ENCODE assay signal across 8 mouse cellular contexts in the genomic region with DNA sequence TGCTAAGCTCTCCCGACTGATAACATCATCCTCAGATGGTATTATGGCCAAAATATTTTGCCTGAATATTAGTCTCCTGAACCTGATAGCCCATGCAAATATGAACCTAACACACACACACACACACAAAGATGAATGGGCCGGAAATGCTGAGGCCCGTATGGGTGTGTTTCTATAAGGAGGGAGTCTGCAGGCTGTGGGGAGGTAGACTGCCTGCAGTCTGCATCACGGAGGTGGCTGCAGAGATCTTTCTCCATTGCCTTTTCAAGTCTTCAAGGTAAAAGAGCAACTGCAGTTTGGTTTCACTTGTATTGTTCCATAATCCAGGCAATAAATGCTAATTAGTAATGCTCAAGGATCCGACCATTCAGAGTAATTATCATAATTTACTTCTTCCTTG.
DNase-seq lines count a peak whose midpoint lies in the region; ATAC-seq and TF ChIP-seq lines count a peak whose summit lies in the region.

No protein-coding gene starts in this region.

- no peak for TF ChIP-seq CTCF in cortical plate, adult 2 months (IDR thresholded peaks at IDR 0.05; ENCODE audit: extremely low read depth, insufficient read depth, low read length)

- no peak for DNase-seq in heart, postnatal 14 days
- DNase-seq in hindbrain, embryonic 11.5 days (ENCODE audit: low spot score): no peak
- DNase-seq in spleen, postnatal 14 days (ENCODE audit: low spot score in 2 of 2): no peak
- DNase-seq in testis, postnatal 14 days (ENCODE audit: low spot score): no peak
- no peak for DNase-seq in Muller cell, postnatal 12 days (ENCODE audit: inconsistent ontology term)

- TF ChIP-seq POLR2A in cortical plate, adult 2 months (IDR thresholded peaks at IDR 0.05; ENCODE audit: extremely low read depth, insufficient read depth, low read length): no peak

- peaks cover 37% of the 10 kb centered on the region for H3K4me1 ChIP-seq in heart, embryonic 15.5 days (replicated peaks)
- H3K4me1 ChIP-seq in cortical plate, adult 2 months (ENCODE audit: control insufficient read depth, insufficient read depth, low read length): peaks cover 13% of the 10 kb centered on the region
- no peaks in the 10 kb centered on the region for H3K4me1 ChIP-seq in hindbrain, embryonic 11.5 days (replicated peaks; ENCODE audit: control insufficient read depth, insufficient read depth, low read length)
- H3K4me1 ChIP-seq in midbrain, embryonic 16.5 days (ENCODE audit: control insufficient read depth, insufficient read depth, low read length): peaks cover 25% of the 10 kb centered on the region

- 62% methylated on average over 5 of the region's 5 CpGs for WGBS in heart, embryonic 15.5 days
- WGBS in hindbrain, embryonic 11.5 days: 65% methylated on average over 5 of the region's 5 CpGs
- 3% methylated on average over 5 of the region's 5 CpGs for WGBS in midbrain, embryonic 16.5 days

- H3K9ac ChIP-seq in heart, embryonic 15.5 days: no peak overlapping the region
- H3K9ac ChIP-seq in hindbrain, embryonic 11.5 days (ENCODE audit: low read depth, low read length): peak overlapping the region; percentile 56
- H3K9ac ChIP-seq in midbrain, embryonic 16.5 days (ENCODE audit: low read depth, low read length): peak overlapping the region; percentile 90

- H3K27ac ChIP-seq in heart, embryonic 15.5 days: peak overlapping the region; percentile 36; the same call in 1 of the 2 replicates
- H3K27ac ChIP-seq in cortical plate, adult 2 months (ENCODE audit: insufficient read depth, low read length): peak overlapping the region; percentile 92
- peak overlapping the region; percentile 68 for H3K27ac ChIP-seq in hindbrain, embryonic 11.5 days (ENCODE audit: low read depth, low read length)
- peak overlapping the region; percentile 99 for H3K27ac ChIP-seq in midbrain, embryonic 16.5 days (ENCODE audit: low read length)

- no peaks in the 10 kb centered on the region for H3K27me3 ChIP-seq in heart, embryonic 15.5 days
- H3K27me3 ChIP-seq in hindbrain, embryonic 11.5 days (ENCODE audit: control insufficient read depth, insufficient read depth, low read length): no peaks in the 10 kb centered on the region
- no peaks in the 10 kb centered on the region for H3K27me3 ChIP-seq in midbrain, embryonic 16.5 days (ENCODE audit: control insufficient read depth, insufficient read depth, low read depth, low read length)

- peak overlapping the region; percentile 17; the same call in 1 of the 2 replicates for H3K4me2 ChIP-seq in heart, embryonic 15.5 days
- peak overlapping the region; percentile 32 for H3K4me2 ChIP-seq in hindbrain, embryonic 11.5 days (replicated peaks; ENCODE audit: low read depth, low read length)
- peak overlapping the region; percentile 96 for H3K4me2 ChIP-seq in midbrain, embryonic 16.5 days (ENCODE audit: low read length)

- no peak for ATAC-seq in heart, embryonic 15.5 days (replicated peaks; ENCODE audit: insufficient number of reproducible peaks, insufficient read depth, low FRiP score, low read depth)
- no peak for ATAC-seq in hindbrain, embryonic 11.5 days (ENCODE audit: low FRiP score)
- no peak for ATAC-seq in midbrain, embryonic 16.5 days

- no peak overlapping the region for H3K4me3 ChIP-seq in heart, embryonic 15.5 days
- peak overlapping the region; percentile 25; the same call in 1 of the 2 replicates for H3K4me3 ChIP-seq in cortical plate, adult 2 months (ENCODE audit: insufficient read depth, low read length)
- H3K4me3 ChIP-seq in hindbrain, embryonic 11.5 days (ENCODE audit: low read depth, low read length): peak overlapping the region; percentile 23
- peak overlapping the region; percentile 52 for H3K4me3 ChIP-seq in midbrain, embryonic 16.5 days (ENCODE audit: low read depth, low read length)

- H3K36me3 ChIP-seq in heart, embryonic 15.5 days: peaks cover 11% of the 10 kb centered on the region; the same call in 1 of the 2 replicates
- H3K36me3 ChIP-seq in hindbrain, embryonic 11.5 days (ENCODE audit: control insufficient read depth, insufficient read depth, low read length): peaks cover 9% of the 10 kb centered on the region
- H3K36me3 ChIP-seq in midbrain, embryonic 16.5 days (ENCODE audit: control insufficient read depth, insufficient read depth, low read length): peaks cover 8% of the 10 kb centered on the region

- no peaks in the 10 kb centered on the region for H3K9me3 ChIP-seq in heart, embryonic 15.5 days (replicated peaks)
- no peaks in the 10 kb centered on the region for H3K9me3 ChIP-seq in hindbrain, embryonic 11.5 days (ENCODE audit: control insufficient read depth, low read length)
- no peaks in the 10 kb centered on the region for H3K9me3 ChIP-seq in midbrain, embryonic 16.5 days (replicated peaks; ENCODE audit: control insufficient read depth, low read length, poor library complexity, severe bottlenecking)

- intact Hi-C loops in heart, postnatal 14 days (cut with DNase I): no loop called here

Comparison
In these comparisons a context has a peak if more than half of its experiments do, and no peak if none do; other contexts are left out.
1. H3K27ac ChIP-seq: peak in every context shown above with its lines; median percentile 99 in midbrain, embryonic 16.5 days; 92 in cortical plate, adult 2 months; 68 in hindbrain, embryonic 11.5 days; 36 in heart, embryonic 15.5 days.
2. H3K4me2 ChIP-seq: peak in every context shown above with its lines; median percentile 96 in midbrain, embryonic 16.5 days; 32 in hindbrain, embryonic 11.5 days; 17 in heart, embryonic 15.5 days.